Mouse (Mus musculus) CD4-positive, CD25-positive, alpha-beta regulatory T cell, adult 4 months (primary cell): ENCODE measurements around the gene Apol6. TPM values are rescaled to one million over a fixed set of nuclear protein-coding genes. Genes with fewer than 3 reads are reported as not detected.
A peak's percentile ranks its signal among the peaks of the same experiment; 100 is the strongest.

Source experiments
- ATAC-seq: one replicate; pipeline ENCODE4 v1.8.0; 2017
- polyA plus RNA-seq, 2 experiments: library from polyadenylated mRNA; unstranded; fragments of 100-300 nt; shearing (Covaris generic); gene quantifications; one replicate each; pipeline ENCODE4 v1.2.1; 2017

Gene Apol6
- polyA plus RNA-seq, 2 experiments from 2014 or later: not detected

DNA sequence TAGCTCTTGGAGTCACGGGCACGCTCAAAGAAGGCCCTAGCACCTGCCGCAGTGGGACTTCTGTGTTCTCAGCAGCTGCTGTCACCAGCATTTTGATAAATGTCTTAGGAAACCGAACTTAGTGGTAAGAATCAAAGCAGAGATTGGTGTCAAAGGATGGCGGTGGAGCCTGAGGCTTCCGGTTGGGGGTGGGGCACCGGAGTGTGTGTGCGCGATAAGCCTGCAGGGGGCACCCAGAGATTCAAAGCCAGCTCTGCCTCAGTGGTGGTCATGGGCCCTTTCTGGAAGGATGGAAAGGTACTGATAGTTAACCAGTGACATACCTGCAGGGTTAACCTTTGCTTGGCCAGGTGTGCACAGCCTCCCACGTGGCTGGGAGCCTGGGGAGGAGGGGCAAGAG lies 27.0 kb downstream of the Apol6 start:
- peak; percentile 61 for ATAC-seq

DNA sequence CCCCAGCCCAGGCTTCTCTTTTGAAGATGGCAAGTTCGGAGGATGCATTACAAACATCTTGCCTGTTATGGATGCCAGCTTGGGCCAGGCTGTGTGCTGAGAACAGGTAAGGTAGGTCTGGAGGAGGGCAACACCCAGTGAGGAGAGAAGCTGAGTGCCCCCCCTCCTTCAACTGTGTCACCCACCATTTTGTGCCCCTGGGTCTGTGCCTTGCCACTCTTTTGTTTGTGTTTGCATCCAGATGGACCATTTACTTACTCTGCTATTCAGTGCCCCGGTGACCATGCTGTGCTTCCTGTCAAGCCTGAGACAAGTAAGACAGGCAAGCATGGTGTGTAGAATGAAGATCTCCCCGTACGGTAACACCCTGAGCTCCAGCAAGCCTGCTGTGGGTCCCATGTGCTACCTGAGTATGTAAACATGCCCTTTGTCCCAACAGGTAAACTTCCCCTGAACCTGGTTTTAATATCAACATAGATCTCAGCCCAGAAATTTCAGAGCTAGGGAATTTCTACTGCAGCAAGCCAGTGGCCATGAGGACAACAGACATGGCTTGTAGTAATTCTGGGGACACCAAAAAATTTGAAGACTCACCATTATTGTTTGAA lies 28.1 kb downstream of the Apol6 start:
- no peak for ATAC-seq

GRCm38 (mm10) chr15:77076523-77076922 lies 32.0 kb downstream of the Apol6 start:
- ATAC-seq: no peak

DNA sequence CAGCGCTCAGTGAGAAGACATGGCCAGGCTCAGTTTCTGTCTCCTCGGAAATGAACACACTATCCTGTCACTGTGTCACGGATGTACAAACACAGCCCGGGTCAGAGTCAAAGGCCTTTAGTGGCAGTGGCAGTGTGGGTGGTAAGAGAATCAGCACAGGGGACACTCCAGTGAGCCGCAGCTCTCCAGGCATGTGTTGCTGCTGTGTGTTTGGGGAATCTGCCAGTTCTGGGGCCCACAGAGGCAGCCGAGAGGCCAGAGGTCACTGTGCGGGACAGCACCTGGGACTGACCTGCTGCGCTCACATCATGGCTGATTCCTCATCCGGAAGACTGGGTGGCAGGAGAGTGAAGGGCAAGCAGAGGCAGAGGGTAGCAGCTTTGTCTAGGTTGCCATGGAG lies 33.4 kb downstream of the Apol6 start:
- no peak for ATAC-seq

- ATAC-seq: no peak
These were observed 34.3 kb downstream of the Apol6 start for GRCm38 (mm10) chr15:77078786-77079185.

DNA sequence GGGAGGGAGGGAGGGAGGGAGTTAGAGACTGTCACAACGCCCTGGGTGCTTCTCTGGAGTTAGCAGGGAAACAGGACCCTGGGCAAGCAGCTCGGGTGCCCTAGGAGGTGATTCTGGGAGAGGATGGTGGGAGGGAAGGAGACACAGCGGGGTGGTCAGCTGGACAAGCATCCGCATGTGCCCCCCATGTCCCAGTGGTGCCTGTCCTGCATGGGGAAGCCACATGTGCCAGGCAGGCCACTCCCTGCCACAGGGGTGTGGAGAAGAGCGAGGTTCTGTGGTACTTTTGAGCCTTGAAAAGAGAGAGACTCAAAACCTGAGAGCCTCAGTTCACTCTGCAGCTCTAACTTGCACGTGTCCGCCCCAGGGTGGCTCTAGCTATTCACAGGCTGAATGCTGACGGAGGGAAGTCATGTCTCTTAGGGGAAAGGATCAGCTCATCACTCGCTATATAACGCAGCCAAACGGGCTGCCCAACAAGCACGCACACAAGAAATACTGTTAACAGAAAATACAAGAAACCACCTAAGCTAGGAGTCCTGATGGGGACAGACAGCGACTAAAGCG lies 34.8 kb downstream of the Apol6 start:
- ATAC-seq: no peak

DNA sequence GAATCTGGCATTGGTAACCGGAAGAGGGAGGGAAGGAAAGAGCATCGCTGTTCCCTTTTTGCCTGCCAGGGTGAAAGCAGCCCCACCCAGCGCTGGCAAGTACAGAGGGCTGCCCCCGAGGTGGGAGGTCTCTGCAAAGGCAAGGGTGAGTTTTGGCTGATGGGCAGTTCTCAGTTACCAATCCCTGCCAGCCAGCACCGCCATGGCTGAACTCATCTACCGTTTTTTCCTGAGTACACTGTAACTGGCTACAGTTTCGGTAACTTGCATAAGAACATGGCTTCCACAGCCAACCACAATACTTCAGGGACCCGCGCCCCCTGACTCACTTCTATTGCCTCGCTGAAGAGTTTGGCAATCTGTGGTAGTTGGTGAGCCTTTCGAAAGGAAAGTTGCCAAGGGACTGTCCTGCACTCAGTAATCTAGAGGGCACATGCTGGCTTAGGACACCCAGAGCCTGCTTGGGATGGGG lies 35.4 kb downstream of the Apol6 start:
- no peak for ATAC-seq

- ATAC-seq: no peak
These were observed 36.2 kb downstream of the Apol6 start for GRCm38 (mm10) chr15:77080684-77081254.

- ATAC-seq: no peak
These were observed 36.9 kb downstream of the Apol6 start for GRCm38 (mm10) chr15:77081454-77081853.

DNA sequence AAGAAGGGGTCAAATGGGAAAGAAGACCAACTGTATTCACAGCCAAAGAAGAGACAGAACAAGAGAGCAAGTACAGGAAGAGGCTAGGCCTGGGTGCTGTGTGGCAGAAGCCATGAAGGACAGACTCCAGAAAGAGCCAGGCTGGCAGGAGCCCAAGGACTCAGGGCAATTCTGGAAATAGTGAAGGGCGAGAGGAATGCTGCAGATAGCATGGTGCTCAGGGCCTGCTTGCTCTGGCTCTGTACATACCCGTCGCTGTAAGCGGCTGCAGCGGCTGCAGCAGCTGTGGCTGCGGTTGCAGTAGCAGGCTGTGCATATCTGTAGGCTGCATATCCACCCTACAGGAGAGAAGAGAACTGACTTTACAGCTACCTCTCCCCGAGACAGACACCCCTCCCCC lies 41.3 kb downstream of the Apol6 start:
- ATAC-seq: no peak

GRCm38 (mm10) chr15:77086488-77086887 lies 42.0 kb downstream of the Apol6 start:
- ATAC-seq: no peak

DNA sequence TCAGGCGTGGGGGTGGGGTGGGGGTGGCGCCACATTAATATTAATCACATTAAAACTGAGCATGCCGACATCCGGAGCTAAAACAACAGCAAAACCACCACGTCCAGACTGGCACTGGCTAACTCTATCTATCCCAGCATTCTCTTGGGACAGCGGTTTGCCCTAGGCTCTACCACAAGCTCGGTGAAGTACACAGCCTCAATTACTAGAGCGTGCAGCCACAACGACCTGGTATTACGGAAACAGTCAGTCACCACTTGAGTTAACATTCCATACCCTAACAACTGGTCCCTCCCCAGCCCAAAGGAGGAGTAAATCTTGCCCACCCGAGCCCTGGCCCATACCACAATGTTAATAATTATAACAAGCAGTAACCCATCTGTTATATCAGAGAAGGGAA lies 44.7 kb downstream of the Apol6 start:
- ATAC-seq: no peak

DNA sequence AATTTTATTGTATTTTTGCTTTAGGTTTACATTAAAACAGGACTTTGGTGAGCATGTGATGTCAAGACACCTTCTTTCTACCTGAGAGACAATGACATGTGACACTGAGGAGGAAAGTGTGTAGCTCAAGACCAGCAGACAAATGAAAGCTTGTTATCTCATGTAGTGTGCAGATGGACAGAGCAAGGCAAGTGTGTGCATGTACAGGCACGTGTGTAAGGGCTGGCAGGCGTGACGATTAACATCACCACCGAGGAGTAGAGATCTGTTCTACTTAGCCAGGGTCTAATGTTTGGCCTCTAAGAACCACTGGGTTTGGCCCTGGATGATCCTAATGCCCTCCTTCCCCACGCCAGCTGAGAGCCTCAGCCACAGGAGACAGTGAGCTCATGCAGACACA lies 46.0 kb downstream of the Apol6 start:
- ATAC-seq: no peak

DNA sequence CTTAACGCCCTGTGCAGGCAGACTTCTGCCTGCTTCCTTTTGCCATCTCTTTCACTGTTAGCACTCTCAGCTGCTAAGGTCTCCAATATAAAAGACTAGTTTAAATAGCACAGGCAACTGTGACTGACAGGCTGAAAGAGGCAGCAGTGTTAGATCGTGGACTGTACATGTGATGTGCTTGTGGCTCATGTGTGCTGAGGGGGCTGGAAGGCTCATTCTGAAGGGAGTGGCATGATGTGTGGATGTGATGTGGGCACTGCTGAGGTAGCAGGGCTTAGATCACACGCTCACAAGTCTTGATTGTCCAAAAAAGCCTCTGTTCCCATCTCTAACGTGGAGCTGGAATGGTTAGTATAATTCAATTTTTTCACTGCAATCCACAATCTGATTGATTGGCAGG lies 46.9 kb downstream of the Apol6 start:
- ATAC-seq: no peak

- ATAC-seq: no peak
These were observed 49.9 kb downstream of the Apol6 start for GRCm38 (mm10) chr15:77094431-77094830.

DNA sequence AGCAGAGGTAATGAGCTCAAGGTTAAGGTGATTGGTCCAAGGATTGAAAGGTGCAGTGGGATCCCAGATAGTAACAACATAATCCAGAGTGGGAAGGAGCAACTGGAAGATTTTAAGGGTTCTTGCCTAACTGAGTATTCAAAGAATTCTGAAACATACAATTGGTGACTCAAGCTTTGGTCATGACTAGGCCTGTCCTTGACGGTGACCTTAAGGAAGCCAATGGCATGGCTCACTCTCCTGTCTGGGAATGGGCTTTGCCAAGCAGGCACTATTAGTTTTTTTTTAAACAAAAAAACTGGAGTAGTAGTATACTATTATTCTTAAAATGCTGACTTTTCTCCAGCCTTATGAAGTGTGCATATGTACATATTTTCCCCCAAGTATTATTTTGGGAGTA lies 50.7 kb downstream of the Apol6 start:
- no peak for ATAC-seq

DNA sequence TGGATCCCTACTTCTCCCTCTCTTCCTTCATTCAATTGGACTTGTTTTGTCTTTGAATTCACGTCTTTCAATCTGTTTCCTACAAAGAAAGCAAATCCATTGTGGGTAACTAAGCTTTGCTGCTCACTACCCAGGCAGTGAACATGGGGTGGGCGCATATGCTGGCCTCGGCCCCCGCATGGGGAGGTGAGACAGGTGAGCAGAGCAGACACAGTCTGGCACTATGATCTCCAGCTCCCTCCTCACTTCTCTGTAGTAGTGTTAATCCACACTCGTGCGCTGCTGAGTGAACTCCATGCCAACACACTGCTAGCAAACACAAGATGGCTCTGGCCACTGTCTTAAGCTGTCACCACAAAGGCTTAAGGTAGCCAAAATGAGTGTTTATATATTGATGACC lies 52.8 kb downstream of the Apol6 start:
- ATAC-seq: no peak

DNA sequence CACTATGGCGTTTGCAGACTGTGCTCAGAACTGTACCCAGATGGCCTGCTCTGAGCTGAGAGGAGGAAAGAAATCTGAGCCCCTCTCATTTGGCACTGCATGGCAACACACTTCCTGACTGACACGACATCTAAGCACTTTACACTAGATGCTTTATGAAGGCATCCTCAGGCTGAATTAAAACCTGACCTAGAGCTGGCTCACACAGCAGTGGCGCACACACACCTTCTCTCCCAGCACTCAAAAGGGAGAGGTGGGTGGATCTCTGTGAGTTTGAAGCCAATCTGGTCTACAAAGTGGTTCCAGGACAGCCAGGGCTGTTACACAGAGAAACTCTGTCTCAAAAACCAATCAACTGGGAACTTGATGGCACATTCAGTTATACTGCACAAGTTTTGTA lies 55.2 kb downstream of the Apol6 start:
- no peak for ATAC-seq

GRCm38 (mm10) chr15:77102685-77103084 lies 58.2 kb downstream of the Apol6 start:
- ATAC-seq: no peak

GRCm38 (mm10) chr15:77104349-77105158 lies 60.0 kb downstream of the Apol6 start:
- no peak for ATAC-seq

GRCm38 (mm10) chr15:77105273-77105672 lies 60.7 kb downstream of the Apol6 start:
- no peak for ATAC-seq
